Mouse (Mus musculus) cortical plate, adult 2 months (tissue): ENCODE data around the gene Ncln. TPM values are rescaled to one million over a fixed set of nuclear protein-coding genes. Genes with fewer than 3 reads are reported as not detected.
A peak's percentile ranks its signal among the peaks of the same experiment; 100 is the strongest.

Experiments
- H3K27ac ChIP-seq: fragments of 200-500 bp; 2 replicates; pipeline ENCODE4 v1.5.1; 2012; ENCODE audit warnings: low read length, control low read depth, inconsistent platforms; ENCODE audit not compliant: insufficient read depth
- H3K4me1 ChIP-seq: fragments of 200-500 bp; 2 replicates; pipeline ENCODE4 v1.6.1; 2011; ENCODE audit warnings: low read length; ENCODE audit not compliant: control insufficient read depth, insufficient read depth
- H3K4me3 ChIP-seq: fragments of 200-500 bp; 2 replicates; pipeline ENCODE4 v1.5.1; 2011; ENCODE audit warnings: mild to moderate bottlenecking, low read length, control low read depth; ENCODE audit not compliant: insufficient read depth
- CTCF ChIP-seq: fragments of 200-500 bp; IDR thresholded peaks from 2 replicates; pipeline ENCODE4 v1.5.1; 2011; ENCODE audit warnings: mild to moderate bottlenecking, control low read depth, low read length; ENCODE audit not compliant: insufficient read depth; ENCODE audit errors: extremely low read depth
- POLR2A ChIP-seq: fragments of 200-500 bp; IDR thresholded peaks from 2 replicates; pipeline ENCODE4 v1.6.1; 2011; ENCODE audit warnings: mild to moderate bottlenecking, low read length, control low read depth; ENCODE audit not compliant: insufficient read depth; ENCODE audit errors: extremely low read depth
- polyA plus RNA-seq: library from polyadenylated mRNA; depleted of rRNA; stranded (reverse); fragments of >200 nt; gene quantifications from 2 replicates; pipeline ENCODE4 v1.2.3, GENCODE M21; 2012; rRNA removed

Ncln gene
- polyA plus RNA-seq, result 124 and 129 TPM in 2 replicates

DNA sequence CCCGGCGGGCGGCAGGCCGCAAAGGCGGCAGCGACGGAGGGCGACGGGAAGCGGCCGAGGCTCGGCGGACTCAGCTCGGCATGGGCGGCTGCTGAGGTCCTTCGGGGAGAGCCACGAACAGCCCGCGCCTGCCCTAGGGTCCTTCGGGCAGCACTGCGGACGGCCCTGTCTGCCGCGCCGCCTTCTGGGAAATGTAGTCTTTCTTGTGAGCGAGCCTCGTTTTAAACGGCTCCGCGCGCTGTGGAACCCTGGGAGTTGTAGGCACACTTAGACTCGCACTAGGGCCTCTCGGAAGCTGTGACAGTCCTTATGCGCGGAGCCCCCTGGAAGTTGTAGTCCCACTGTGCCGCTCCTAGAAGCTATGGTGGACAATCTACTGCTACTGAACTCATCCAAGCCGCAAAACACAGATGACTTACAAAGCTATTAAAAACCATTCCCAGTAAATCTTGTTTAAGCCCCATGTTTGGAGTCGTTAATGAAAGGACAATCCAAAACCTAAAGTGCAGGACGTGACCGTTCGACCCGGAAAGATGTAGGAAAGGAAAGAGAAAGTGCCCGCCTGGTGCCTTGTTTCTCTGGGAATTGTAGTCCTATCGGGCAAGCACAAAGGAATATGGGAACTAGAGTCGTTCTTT, at the start of gene Ncln:
Gene Ncln (minus strand): TSS at position 129 of the 638 bp plus-strand sequence.
- H3K27ac ChIP-seq, result peak within 1 kb of the TSS; percentile 61; the same call in 1 of the 2 replicates

GRCm38 (mm10) chr10:81545161-81545747, 49.1 kb upstream of the Ncln start, which contains the start of gene Gna11:
TSS of gene Gna11 (minus strand) at chr10:81545190.
- H3K27ac ChIP-seq, result peak within 1 kb of the TSS; percentile 92
- TF ChIP-seq CTCF (no peak), POLR2A (peak; percentile 62; the same call in 1 of the 2 replicates)

More for the DNA sequence above, at the start of gene Ncln:
- Histone ChIP-seq H3K4me1 (peaks cover 4% of the 10 kb centered on the region), H3K4me3 (peak within 1 kb of the TSS; percentile 87)
- TF ChIP-seq POLR2A (peak; percentile 47; the same call in 1 of the 2 replicates), CTCF (no peak)

DNA sequence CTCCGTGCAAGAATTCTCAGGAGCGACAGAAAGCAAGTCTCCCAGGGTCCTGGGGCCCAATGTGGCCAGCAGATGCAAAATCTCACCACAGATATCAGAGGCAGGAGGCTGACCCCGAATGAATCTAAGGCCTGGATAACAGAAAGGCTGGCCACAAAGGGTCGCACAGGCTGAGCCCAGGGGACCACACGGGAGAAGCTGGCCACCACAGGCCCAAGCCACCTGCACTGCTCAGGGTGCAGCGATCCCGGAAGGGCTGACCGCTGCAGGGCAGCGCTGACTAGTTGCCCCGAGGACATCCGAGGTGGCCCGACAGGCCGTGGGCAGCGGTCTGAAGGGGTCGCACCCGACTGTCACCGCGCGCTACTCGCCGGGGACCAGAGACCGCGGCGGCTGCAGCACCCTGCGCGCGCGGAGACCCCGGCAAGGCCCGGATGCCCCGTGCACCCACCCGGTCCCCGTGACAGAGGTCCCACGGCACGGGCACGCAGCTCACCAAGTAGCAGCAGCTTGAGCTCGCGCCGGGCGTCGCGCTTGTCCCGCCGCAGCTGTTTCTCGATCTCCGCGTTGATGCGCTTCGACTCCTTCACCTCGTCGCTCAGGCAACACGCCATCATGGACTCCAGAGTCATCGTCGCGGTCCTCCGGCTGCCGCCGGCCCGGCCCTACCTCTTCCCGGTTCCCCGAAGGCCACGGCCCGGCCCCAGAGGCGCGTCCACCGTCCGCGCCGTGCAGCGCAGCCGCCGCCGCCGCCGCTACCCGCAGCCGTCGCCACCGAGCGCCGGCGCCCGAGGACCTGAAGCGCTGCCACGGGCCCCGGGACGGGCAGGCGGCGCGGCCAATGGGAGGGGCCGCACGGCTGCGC, 48.3 kb upstream of the Ncln start:
- Histone ChIP-seq H3K27ac (peak overlapping the region; percentile 92), H3K4me3 (peak overlapping the region; percentile 100), H3K4me1 (peaks cover 9% of the 10 kb centered on the region)
- no peak for TF ChIP-seq CTCF
- TF ChIP-seq POLR2A, result peak; percentile 32; the same call in 1 of the 2 replicates

More at GRCm38 (mm10) chr10:81545161-81545747, 49.1 kb upstream of the Ncln start, which contains the start of gene Gna11:
- H3K4me3 ChIP-seq, result peak within 1 kb of the TSS; percentile 100
- H3K4me1 ChIP-seq, result peaks cover 7% of the 10 kb centered on the region

GRCm38 (mm10) chr10:81543633-81544032, 47.4 kb upstream of the Ncln start:
- H3K4me1 ChIP-seq, result peaks cover 9% of the 10 kb centered on the region
- no peak overlapping the region for H3K27ac ChIP-seq
- TF ChIP-seq CTCF (no peak), POLR2A (no peak)
- H3K4me3 ChIP-seq, result peak overlapping the region; percentile 100

DNA sequence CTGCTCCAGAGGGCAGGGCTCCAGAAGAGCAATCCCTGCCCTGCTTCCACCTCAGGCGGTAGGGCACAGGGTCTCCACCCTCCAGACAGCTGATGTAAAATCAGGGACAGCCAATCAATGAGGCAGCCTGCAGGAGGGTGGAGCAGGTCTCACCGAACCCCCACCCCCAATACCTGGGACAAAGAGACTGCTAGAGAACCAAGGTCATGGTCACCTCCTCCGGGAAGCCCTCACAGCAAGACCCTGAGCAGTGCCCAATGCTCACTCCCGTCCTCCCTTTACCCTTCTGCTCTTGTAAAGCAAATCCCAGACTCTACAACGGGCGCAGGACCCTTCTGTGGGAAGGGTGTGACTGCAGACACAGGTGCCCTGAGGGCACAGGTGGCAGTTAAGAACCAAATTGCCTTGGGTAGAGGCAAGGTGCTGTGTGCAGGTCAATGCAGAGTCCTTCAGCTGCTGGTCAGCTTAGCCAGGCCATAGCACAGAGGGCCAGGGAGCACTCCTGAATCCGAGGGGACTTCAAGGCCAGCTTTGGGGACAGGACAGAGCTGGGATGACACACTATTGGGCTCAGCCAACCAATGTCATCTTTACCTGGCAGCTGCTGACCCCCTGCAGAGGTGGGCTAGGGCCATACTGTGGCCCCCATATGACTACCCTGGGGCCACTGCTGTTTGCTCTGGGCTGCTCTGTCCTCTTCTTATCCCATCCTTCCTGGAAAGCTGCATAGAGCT, 46.7 kb upstream of the Ncln start:
- no peak overlapping the region; the same call in 1 of the 2 replicates for H3K4me3 ChIP-seq
- TF ChIP-seq POLR2A, result no peak
- TF ChIP-seq CTCF, result no peak

DNA sequence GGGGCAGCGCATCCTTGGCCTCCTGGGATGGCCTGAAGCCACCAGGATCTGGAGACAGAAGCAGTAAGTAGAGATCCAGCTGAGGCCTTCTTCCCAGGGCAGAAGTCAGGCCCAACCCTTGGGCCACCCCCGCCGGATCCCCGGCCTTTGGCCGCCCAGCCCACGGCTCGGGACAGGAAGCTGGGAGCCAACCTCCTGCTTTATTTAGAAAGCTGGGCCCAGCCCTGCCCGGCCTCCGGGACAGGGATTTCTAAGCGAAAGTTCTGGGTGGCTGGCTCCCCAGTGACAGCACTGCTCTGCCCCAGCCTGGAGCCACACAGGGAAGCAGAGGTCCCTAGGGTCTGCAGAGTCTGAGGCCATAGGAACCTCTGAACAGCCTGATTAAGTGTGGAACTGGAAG, 45.6 kb upstream of the Ncln start:
- no peak overlapping the region; the same call in 1 of the 2 replicates for H3K4me3 ChIP-seq
- peak overlapping the region; percentile 60 for H3K27ac ChIP-seq
- H3K4me1 ChIP-seq, result peaks cover 10% of the 10 kb centered on the region
- TF ChIP-seq POLR2A (no peak), CTCF (no peak)

More for the DNA sequence above, 46.7 kb upstream of the Ncln start:
- Histone ChIP-seq H3K4me1 (peaks cover 10% of the 10 kb centered on the region), H3K27ac (no peak overlapping the region)

GRCm38 (mm10) chr10:81541363-81541762, 45.2 kb upstream of the Ncln start:
- TF ChIP-seq CTCF, result no peak
- no peak for TF ChIP-seq POLR2A
- peak overlapping the region; percentile 16; the same call in 1 of the 2 replicates for H3K27ac ChIP-seq
- peaks cover 10% of the 10 kb centered on the region for H3K4me1 ChIP-seq
- no peak overlapping the region for H3K4me3 ChIP-seq

DNA sequence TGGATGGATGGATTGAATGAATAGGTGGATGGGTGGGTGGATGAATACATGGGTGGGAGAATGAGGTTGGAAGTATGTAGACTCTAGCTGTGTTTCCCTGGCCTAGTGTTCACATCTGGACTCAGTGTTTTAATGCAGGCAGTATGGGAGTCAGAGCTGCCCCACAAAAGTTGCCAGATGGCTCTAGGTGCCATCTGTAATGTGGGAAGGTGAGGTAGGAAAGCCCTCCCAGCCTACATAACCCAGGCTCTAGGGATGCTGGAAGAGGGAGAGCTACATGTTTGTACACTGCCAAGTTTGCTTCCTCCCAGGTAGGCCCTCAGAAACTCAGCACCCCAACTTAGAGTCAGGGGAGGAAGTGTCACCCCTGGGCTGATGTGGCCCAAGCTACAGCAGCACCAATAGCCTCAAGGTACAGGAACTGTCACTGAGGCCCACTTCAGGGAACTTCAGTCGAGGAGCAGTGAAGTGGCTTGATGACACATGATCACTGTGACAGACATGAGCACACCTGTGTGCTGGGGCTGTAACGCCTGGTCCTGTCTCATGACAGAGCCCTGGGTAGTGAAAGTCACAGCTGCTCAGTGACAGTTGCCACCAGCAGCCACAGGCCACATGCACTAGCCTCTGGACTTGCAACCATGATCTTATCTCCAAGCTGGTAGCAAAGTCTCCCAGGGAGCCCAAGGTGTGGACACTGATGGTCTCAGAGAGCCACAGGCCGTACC, 42.3 kb upstream of the Ncln start:
- H3K4me1 ChIP-seq, result peaks cover 11% of the 10 kb centered on the region
- no peak overlapping the region for H3K4me3 ChIP-seq
- no peak overlapping the region for H3K27ac ChIP-seq
- no peak for TF ChIP-seq CTCF
- TF ChIP-seq POLR2A, result no peak
